Mouse (Mus musculus): ENCODE results near the gene Trim65. TPM values are rescaled to one million over a fixed set of nuclear protein-coding genes. Genes with fewer than 3 reads are reported as not detected.

Gene Trim65
- polyA plus RNA-seq, 1 experiment from 2014 or later: 2.3 TPM

GRCm38 (mm10) chr11:116111611-116112203 lies 19.2 kb downstream of the Trim65 start:
- Histone ChIP-seq H3K9ac (no peak overlapping the region), H3K9me3 (replicated peaks) (no peaks in the 10 kb centered on the region), H3K4me2 (replicated peaks) (no peak overlapping the region), H3K4me3 (no peak overlapping the region), H3K27me3 (peaks cover 67% of the 10 kb centered on the region), H3K27ac (no peak overlapping the region), H3K4me1 (peaks cover 24% of the 10 kb centered on the region), H3K36me3 (no peaks in the 10 kb centered on the region)
- ATAC-seq (ENCODE audit: low FRiP score): no peak
- 84% methylated on average over 19 of the region's 19 CpGs for WGBS

DNA sequence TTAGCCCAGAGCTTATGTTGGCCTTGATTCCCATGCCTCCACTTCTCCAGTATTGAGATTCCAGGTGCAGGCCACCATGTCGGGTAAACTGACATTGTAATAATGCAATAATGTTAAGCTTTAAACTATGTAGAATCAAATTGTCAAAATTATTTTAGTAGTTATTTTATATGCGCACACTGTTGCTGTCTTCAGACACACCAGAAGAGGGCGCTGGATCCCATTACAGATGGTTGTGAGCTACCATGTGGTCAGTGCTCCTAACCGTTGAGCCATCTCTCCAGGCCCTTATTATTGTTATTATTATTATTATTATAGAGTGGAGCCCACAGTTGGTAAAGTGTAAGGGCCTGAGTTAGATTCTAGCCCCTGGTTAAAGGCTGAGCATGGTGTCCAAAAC lies 19.9 kb downstream of the Trim65 start:
- Histone ChIP-seq H3K4me3 (no peak overlapping the region), H3K27ac (no peak overlapping the region), H3K27me3 (peaks cover 74% of the 10 kb centered on the region), H3K36me3 (no peaks in the 10 kb centered on the region), H3K4me2 (replicated peaks) (no peak overlapping the region), H3K9me3 (replicated peaks) (no peaks in the 10 kb centered on the region), H3K4me1 (peaks cover 30% of the 10 kb centered on the region), H3K9ac (no peak overlapping the region)
- no peak for ATAC-seq (ENCODE audit: low FRiP score)
- WGBS: 80% methylated on average over 4 of the region's 4 CpGs

- peaks cover 32% of the 10 kb centered on the region for H3K4me1 ChIP-seq
- no peak overlapping the region for H3K27ac ChIP-seq
- ATAC-seq (ENCODE audit: low FRiP score): no peak
- H3K27me3 ChIP-seq: peaks cover 79% of the 10 kb centered on the region
- no peaks in the 10 kb centered on the region for H3K9me3 ChIP-seq (replicated peaks)
- 29% methylated on average over 10 of the region's 10 CpGs for WGBS
- H3K4me3 ChIP-seq: peak overlapping the region; percentile 33
- peak overlapping the region; percentile 50 for H3K4me2 ChIP-seq (replicated peaks)
- no peak overlapping the region for H3K9ac ChIP-seq
- no peaks in the 10 kb centered on the region for H3K36me3 ChIP-seq
Measured at GRCm38 (mm10) chr11:116110540-116110939, 20.4 kb downstream of the Trim65 start.

DNA sequence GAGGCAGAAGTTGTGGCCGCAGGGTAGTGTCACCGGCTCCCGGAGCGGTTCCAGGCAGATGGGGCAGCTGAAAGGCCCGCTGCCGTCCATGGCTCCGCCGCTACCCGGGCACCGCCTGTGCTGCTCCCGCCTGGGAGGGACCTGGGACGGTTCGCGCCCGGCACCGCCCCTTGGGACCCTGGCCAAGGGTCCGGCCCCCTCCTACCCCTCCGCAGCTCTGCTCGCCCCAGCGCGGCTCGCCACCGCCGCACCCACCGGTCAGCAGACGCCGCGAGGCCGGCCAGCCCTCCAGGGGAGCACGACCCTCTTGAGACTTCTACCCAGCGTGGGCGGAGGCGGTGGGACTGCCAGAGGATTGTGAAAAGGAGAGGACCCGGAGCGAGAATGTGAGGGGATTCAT lies 20.8 kb downstream of the Trim65 start:
- Histone ChIP-seq H3K9ac (peak overlapping the region; percentile 24; the same call in 1 of the 2 replicates), H3K4me1 (peaks cover 32% of the 10 kb centered on the region), H3K4me2 (replicated peaks) (peak overlapping the region; percentile 50), H3K4me3 (peak overlapping the region; percentile 33), H3K27ac (no peak overlapping the region), H3K27me3 (peaks cover 81% of the 10 kb centered on the region), H3K36me3 (no peaks in the 10 kb centered on the region), H3K9me3 (replicated peaks) (no peaks in the 10 kb centered on the region)
- WGBS: 3% methylated on average over 35 of the region's 35 CpGs
- no peak for ATAC-seq (ENCODE audit: low FRiP score)

DNA sequence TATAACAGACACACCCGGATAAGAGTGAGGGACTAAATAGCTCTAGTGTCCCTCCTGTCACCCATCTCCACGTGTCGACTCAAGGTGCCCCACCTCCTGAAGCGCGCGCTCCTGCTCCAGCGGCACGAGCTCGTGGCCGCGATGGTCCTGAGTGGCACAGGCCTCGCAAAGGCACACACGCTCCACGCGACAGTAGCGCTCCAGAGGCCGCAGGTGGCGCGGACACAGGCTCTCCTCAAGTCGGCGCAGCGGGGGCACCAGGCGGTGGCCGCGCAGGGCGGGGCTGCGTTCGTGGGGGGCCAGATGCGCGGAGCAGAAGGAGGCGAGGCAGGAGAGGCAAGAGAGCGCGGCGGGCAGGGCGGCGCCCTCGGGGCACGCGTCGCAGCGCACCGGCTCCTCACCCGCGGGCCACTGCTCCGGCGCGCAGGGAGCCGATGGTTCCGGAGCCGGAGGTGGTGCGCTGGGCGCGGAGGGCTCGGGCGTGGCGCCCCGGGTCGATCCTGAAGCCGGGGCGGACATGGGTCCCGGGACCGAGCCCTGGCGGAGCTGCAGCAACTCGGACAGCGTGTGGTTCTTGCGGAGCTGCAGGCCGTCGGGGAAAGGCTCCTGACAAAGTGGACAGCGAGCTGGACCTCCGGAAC lies 21.4 kb downstream of the Trim65 start:
- no peaks in the 10 kb centered on the region for H3K36me3 ChIP-seq
- ATAC-seq (ENCODE audit: low FRiP score): no peak
- H3K9me3 ChIP-seq (replicated peaks): no peaks in the 10 kb centered on the region
- H3K27me3 ChIP-seq: peaks cover 81% of the 10 kb centered on the region
- peak overlapping the region; percentile 24 for H3K9ac ChIP-seq
- H3K27ac ChIP-seq: no peak overlapping the region
- peak overlapping the region; percentile 50 for H3K4me2 ChIP-seq (replicated peaks)
- peaks cover 33% of the 10 kb centered on the region for H3K4me1 ChIP-seq
- WGBS: 2% methylated on average over 65 of the region's 70 CpGs
- peak overlapping the region; percentile 33 for H3K4me3 ChIP-seq

DNA sequence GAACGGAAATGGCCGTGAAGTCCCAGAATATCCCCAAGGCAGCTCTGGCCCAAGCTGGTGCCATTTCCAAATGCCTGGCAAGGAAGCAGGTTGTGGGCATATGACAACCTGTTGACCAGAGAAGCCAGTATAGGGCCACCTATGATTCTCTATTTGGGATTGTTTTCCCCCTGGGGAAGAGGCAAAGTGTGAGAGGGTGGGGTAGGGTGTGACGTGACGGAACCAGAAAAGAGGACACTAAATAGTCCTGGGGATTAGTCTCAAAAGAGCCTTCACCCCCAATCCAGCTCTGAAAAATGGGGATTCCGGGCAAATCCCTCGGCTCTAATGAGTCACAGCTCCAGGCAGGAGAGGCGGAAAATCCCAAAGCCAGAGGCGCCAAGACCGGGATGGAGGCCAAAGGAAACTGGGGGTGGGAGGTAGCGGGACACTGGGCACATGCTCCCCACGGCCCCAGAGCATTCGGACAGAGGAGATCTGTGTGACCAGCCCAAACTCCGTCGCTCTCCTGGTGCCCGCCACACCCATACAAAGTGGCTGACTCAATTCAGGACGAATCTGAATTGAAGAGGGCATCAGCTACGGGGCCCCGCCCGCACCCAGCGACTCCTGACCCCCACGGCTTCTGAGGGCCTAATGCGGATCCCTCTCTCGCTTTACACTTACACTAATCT lies 22.3 kb downstream of the Trim65 start:
- H3K9me3 ChIP-seq (replicated peaks): no peaks in the 10 kb centered on the region
- peaks cover 75% of the 10 kb centered on the region for H3K27me3 ChIP-seq
- H3K4me1 ChIP-seq: peaks cover 42% of the 10 kb centered on the region
- no peak overlapping the region for H3K4me3 ChIP-seq
- peak overlapping the region; percentile 50 for H3K4me2 ChIP-seq (replicated peaks)
- 7% methylated on average over 23 of the region's 23 CpGs for WGBS
- H3K36me3 ChIP-seq: no peaks in the 10 kb centered on the region
- no peak for ATAC-seq (ENCODE audit: low FRiP score)
- no peak overlapping the region for H3K9ac ChIP-seq
- H3K27ac ChIP-seq: no peak overlapping the region

GRCm38 (mm10) chr11:116107777-116108285 lies 23.1 kb downstream of the Trim65 start:
- WGBS: 12% methylated on average over 19 of the region's 19 CpGs
- no peak overlapping the region for H3K9ac ChIP-seq
- peaks cover 46% of the 10 kb centered on the region for H3K4me1 ChIP-seq
- no peaks in the 10 kb centered on the region for H3K36me3 ChIP-seq
- H3K27me3 ChIP-seq: peaks cover 73% of the 10 kb centered on the region
- H3K9me3 ChIP-seq (replicated peaks): no peaks in the 10 kb centered on the region
- H3K27ac ChIP-seq: no peak overlapping the region
- H3K4me3 ChIP-seq: no peak overlapping the region
- no peak for ATAC-seq (ENCODE audit: low FRiP score)
- H3K4me2 ChIP-seq (replicated peaks): no peak overlapping the region

DNA sequence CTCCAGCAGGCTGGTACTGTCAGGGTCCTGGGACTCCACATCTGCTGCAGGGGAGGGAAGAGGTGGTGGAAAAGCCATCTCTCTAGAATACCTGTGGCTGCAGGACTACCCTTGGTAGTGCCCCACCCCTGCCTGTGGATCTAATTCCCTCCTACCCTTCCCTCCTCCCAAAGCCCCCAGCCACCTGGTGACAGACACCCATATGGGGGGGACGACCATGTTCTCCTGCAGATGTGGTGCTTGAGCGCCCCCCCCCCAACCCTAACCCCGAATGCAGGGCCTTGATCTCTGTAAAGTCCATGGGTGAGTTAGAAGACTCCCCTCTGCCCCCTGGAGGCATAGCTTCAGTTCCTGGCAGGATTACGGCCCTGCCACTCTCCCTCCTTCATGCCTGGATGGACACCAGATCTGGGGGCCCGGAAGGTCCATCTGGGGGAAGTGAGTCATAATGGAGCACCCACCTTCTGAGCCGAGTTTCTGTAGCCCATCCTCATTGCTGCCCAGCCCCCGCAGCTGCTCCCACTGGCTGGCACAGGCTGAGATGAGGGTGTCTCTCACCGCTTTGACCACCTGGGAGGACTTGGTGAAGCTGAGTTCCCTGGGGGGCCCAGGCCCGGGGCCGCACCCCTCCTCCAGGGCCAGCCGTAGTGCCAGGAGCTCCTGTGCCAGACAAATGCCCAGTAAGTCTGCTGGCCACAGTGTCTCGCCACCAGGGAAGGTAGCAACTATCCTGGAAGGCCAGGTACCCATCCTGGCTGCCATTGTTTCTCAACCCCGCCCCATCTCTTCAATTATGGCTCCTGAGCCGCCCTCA lies 23.8 kb downstream of the Trim65 start:
- Histone ChIP-seq H3K4me3 (no peak overlapping the region), H3K27me3 (peaks cover 67% of the 10 kb centered on the region), H3K9me3 (replicated peaks) (no peaks in the 10 kb centered on the region), H3K4me1 (peaks cover 47% of the 10 kb centered on the region), H3K27ac (no peak overlapping the region), H3K9ac (no peak overlapping the region), H3K4me2 (replicated peaks) (no peak overlapping the region), H3K36me3 (no peaks in the 10 kb centered on the region)
- no peak for ATAC-seq (ENCODE audit: low FRiP score)
- WGBS: 18% methylated on average over 14 of the region's 14 CpGs

GRCm38 (mm10) chr11:116106154-116106962 lies 24.6 kb downstream of the Trim65 start:
- peaks cover 52% of the 10 kb centered on the region for H3K4me1 ChIP-seq
- H3K9ac ChIP-seq: peak overlapping the region; percentile 19; the same call in 1 of the 2 replicates
- H3K36me3 ChIP-seq: no peaks in the 10 kb centered on the region
- 27% methylated on average over 32 of the region's 32 CpGs for WGBS
- peak overlapping the region; percentile 36 for H3K4me2 ChIP-seq (replicated peaks)
- ATAC-seq (ENCODE audit: low FRiP score): no peak
- H3K27ac ChIP-seq: no peak overlapping the region
- H3K9me3 ChIP-seq (replicated peaks): no peaks in the 10 kb centered on the region
- H3K27me3 ChIP-seq: peaks cover 60% of the 10 kb centered on the region
- H3K4me3 ChIP-seq: 0 out of 2 replicates have a peak overlapping the region, but pooled peaks have one; percentile 6

GRCm38 (mm10) chr11:116105065-116105464 lies 25.9 kb downstream of the Trim65 start:
- no peak overlapping the region for H3K4me2 ChIP-seq (replicated peaks)
- peaks cover 47% of the 10 kb centered on the region for H3K4me1 ChIP-seq
- H3K9ac ChIP-seq: no peak overlapping the region
- H3K27me3 ChIP-seq: peaks cover 47% of the 10 kb centered on the region
- H3K27ac ChIP-seq: no peak overlapping the region
- H3K36me3 ChIP-seq: no peaks in the 10 kb centered on the region
- 89% methylated on average over 2 of the region's 2 CpGs for WGBS
- no peak for ATAC-seq (ENCODE audit: low FRiP score)
- no peak overlapping the region for H3K4me3 ChIP-seq
- no peaks in the 10 kb centered on the region for H3K9me3 ChIP-seq (replicated peaks)

GRCm38 (mm10) chr11:116104006-116104646 lies 26.8 kb downstream of the Trim65 start:
- no peak overlapping the region for H3K4me3 ChIP-seq
- ATAC-seq (ENCODE audit: low FRiP score): no peak

More at GRCm38 (mm10) chr11:116104006-116104646, 26.8 kb downstream of the Trim65 start:
- peaks cover 38% of the 10 kb centered on the region for H3K4me1 ChIP-seq
- no peaks in the 10 kb centered on the region for H3K36me3 ChIP-seq
- H3K9ac ChIP-seq: 0 out of 2 replicates have a peak overlapping the region, but pooled peaks have one; percentile 25
- H3K4me2 ChIP-seq (replicated peaks): peak overlapping the region; percentile 7; the same call in 1 of the 2 replicates
- peak overlapping the region; percentile 41; the same call in 1 of the 2 replicates for H3K27ac ChIP-seq
- H3K9me3 ChIP-seq (replicated peaks): no peaks in the 10 kb centered on the region
- peaks cover 38% of the 10 kb centered on the region for H3K27me3 ChIP-seq
- WGBS: 33% methylated on average over 14 of the region's 14 CpGs

Measured in hindbrain, embryonic 12.5 days (tissue).